Mouse (Mus musculus) fat pad, adult 2 months (tissue): ENCODE data around the gene Tuft1.
A peak's percentile ranks its signal among the peaks of the same experiment; 100 is the strongest.
"Not testable (repeated sequence)": the region's sequence is repeated elsewhere in the genome, so short reads cannot be mapped to it uniquely, and the experiment has no call there.

ENCODE experiments used
- DNase-seq: peaks from one replicate; pipeline ENCODE4 v3.0.0-alpha.2; 2011; ENCODE audit warnings: low read depth, low spot score; ENCODE audit errors: extremely low read depth

Gene Tuft1

GRCm38 (mm10) chr3:94660841-94661240, 2.2 kb upstream of the Tuft1 start:
- DNase-seq: not testable (repeated sequence)

GRCm38 (mm10) chr3:94659142-94659748, 573 bp upstream of the Tuft1 start:
- DNase-seq: peak; percentile 58

- DNase-seq: not testable (repeated sequence)
These were observed 576 bp downstream of the Tuft1 start for GRCm38 (mm10) chr3:94657852-94658739.

GRCm38 (mm10) chr3:94653967-94654366, 4.7 kb downstream of the Tuft1 start:
- DNase-seq: not testable (repeated sequence)

- peak; percentile 14 for DNase-seq
These were observed 8.3 kb downstream of the Tuft1 start for GRCm38 (mm10) chr3:94650409-94650808.

- DNase-seq: no peak
These were observed 9.7 kb downstream of the Tuft1 start for GRCm38 (mm10) chr3:94648755-94649590.

- DNase-seq: not testable (repeated sequence)
These were observed 16.0 kb downstream of the Tuft1 start, which contains the start of gene Gm10972 for GRCm38 (mm10) chr3:94642495-94643162. TSS of gene Gm10972 (plus strand) at chr3:94643112.

GRCm38 (mm10) chr3:94629876-94630275, 28.8 kb downstream of the Tuft1 start:
- DNase-seq: no peak

GRCm38 (mm10) chr3:94628712-94629111, 30.0 kb downstream of the Tuft1 start:
- DNase-seq: no peak

- no peak for DNase-seq
These were observed 34.4 kb downstream of the Tuft1 start for GRCm38 (mm10) chr3:94624281-94624680.

GRCm38 (mm10) chr3:94622550-94622949, 36.1 kb downstream of the Tuft1 start:
- DNase-seq: no peak

- no peak for DNase-seq
These were observed 36.7 kb downstream of the Tuft1 start for GRCm38 (mm10) chr3:94621740-94622507.

GRCm38 (mm10) chr3:94616717-94617116, 42.0 kb downstream of the Tuft1 start:
- no peak for DNase-seq

- no peak for DNase-seq
These were observed 45.3 kb downstream of the Tuft1 start for GRCm38 (mm10) chr3:94613258-94613878.

- DNase-seq: no peak
These were observed 46.4 kb downstream of the Tuft1 start for GRCm38 (mm10) chr3:94612274-94612673.

GRCm38 (mm10) chr3:94611834-94612233, 46.8 kb downstream of the Tuft1 start:
- DNase-seq: no peak

- DNase-seq: peak; percentile 69
These were observed 47.3 kb downstream of the Tuft1 start for GRCm38 (mm10) chr3:94611343-94611742.

GRCm38 (mm10) chr3:94610581-94610980, 48.1 kb downstream of the Tuft1 start:
- DNase-seq: peak; percentile 76

- no peak for DNase-seq
These were observed 49.1 kb downstream of the Tuft1 start for GRCm38 (mm10) chr3:94609621-94610020.
